In the genomic region with DNA sequence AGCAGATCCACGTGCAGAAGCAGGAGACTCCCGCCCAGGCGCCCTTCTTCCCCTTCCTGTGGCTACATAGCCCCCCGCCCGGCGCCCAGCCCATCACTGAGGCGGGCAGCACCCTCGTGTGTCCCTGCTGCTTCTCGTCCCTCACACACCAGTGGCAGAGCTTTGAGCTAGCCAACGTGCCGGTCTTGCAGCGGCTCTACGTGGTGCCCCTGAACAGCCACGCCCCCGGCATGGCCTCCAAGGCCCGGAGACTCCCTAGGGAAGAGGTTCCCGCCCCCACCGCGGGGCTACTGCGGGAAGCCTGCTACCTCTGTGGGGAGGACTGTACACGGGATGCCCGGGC, we compare ENCODE assay signal across 8 mouse cellular contexts. TPM values are rescaled to one million over a fixed set of nuclear protein-coding genes. Genes with fewer than 3 reads are reported as not detected.
DNase-seq lines count a peak whose midpoint lies in the region; ATAC-seq and TF ChIP-seq lines count a peak whose summit lies in the region.

No protein-coding gene starts in this region.

- no peak for TF ChIP-seq CTCF in forebrain, postnatal 0 days (IDR thresholded peaks at IDR 0.05; ENCODE audit: low read depth)
- TF ChIP-seq CTCF in midbrain, postnatal 0 days (IDR thresholded peaks at IDR 0.05): no peak

- H3K4me2 ChIP-seq in forebrain, postnatal 0 days (ENCODE audit: low read depth): peak overlapping the region; percentile 82
- H3K4me2 ChIP-seq in midbrain, postnatal 0 days (ENCODE audit: low read depth, low read length, poor library complexity, severe bottlenecking): peak overlapping the region; percentile 89

- H3K9ac ChIP-seq in forebrain, postnatal 0 days: peak overlapping the region; percentile 58
- peak overlapping the region; percentile 75 for H3K9ac ChIP-seq in midbrain, postnatal 0 days (replicated peaks; ENCODE audit: low read length, poor library complexity, severe bottlenecking)

- H3K36me3 ChIP-seq in heart, embryonic 10.5 days: no peaks in the 10 kb centered on the region
- H3K36me3 ChIP-seq in forebrain, postnatal 0 days (ENCODE audit: insufficient read depth): no peaks in the 10 kb centered on the region
- no peaks in the 10 kb centered on the region for H3K36me3 ChIP-seq in midbrain, postnatal 0 days (ENCODE audit: insufficient read depth, low read length)

- H3K9me3 ChIP-seq in heart, embryonic 10.5 days: no peaks in the 10 kb centered on the region
- H3K9me3 ChIP-seq in forebrain, postnatal 0 days (ENCODE audit: low read length): no peaks in the 10 kb centered on the region
- no peaks in the 10 kb centered on the region for H3K9me3 ChIP-seq in midbrain, postnatal 0 days (ENCODE audit: low read length)

- WGBS in heart, embryonic 10.5 days: 4% methylated on average over 22 of the region's 22 CpGs
- under 1% methylated on average over 20 of the region's 22 CpGs for WGBS in forebrain, postnatal 0 days
- 1% methylated on average over 17 of the region's 22 CpGs for WGBS in midbrain, postnatal 0 days

- peak overlapping the region; percentile 75 for H3K4me3 ChIP-seq in heart, embryonic 10.5 days
- peak overlapping the region; percentile 62 for H3K4me3 ChIP-seq in forebrain, postnatal 0 days (ENCODE audit: low read depth, low read length)
- peak overlapping the region; percentile 61 for H3K4me3 ChIP-seq in midbrain, postnatal 0 days (ENCODE audit: low read depth, low read length)

- DNase-seq in heart, embryonic 10.5 days (ENCODE audit: low spot score): no peak
- no peak for DNase-seq in heart, adult 11 months
- DNase-seq in adrenal gland, adult 2 months: peak; percentile 78
- no peak for DNase-seq in forebrain, postnatal 0 days
- peak; percentile 40 for DNase-seq in kidney, postnatal 14 days
- DNase-seq in midbrain, postnatal 0 days (ENCODE audit: low spot score): no peak
- no peak for DNase-seq in frontal cortex, postnatal 36 days (ENCODE audit: low spot score in 2 of 2)
- DNase-seq in urinary bladder, adult 2 months (ENCODE audit: low spot score): no peak

- H3K27ac ChIP-seq in heart, embryonic 10.5 days: peak overlapping the region; percentile 88
- no peak overlapping the region for H3K27ac ChIP-seq in forebrain, postnatal 0 days (ENCODE audit: low read depth, low read length)
- no peak overlapping the region for H3K27ac ChIP-seq in midbrain, postnatal 0 days (ENCODE audit: low read depth, low read length)

- peaks cover 59% of the 10 kb centered on the region for H3K27me3 ChIP-seq in heart, embryonic 10.5 days (ENCODE audit: insufficient read depth, poor library complexity, severe bottlenecking)
- H3K27me3 ChIP-seq in forebrain, postnatal 0 days (ENCODE audit: insufficient read depth, low read length): no peaks in the 10 kb centered on the region; the same call in 1 of the 2 replicates
- H3K27me3 ChIP-seq in midbrain, postnatal 0 days (ENCODE audit: insufficient read depth, low read length): peaks cover 9% of the 10 kb centered on the region

- no peak; the same call in 1 of the 2 replicates for ATAC-seq in forebrain, postnatal 0 days
- peak; percentile 6; the same call in 1 of the 2 replicates for ATAC-seq in midbrain, postnatal 0 days (ENCODE audit: low FRiP score)

- peaks cover 96% of the 10 kb centered on the region for H3K4me1 ChIP-seq in heart, embryonic 10.5 days
- H3K4me1 ChIP-seq in forebrain, postnatal 0 days (ENCODE audit: insufficient read depth): peaks cover 9% of the 10 kb centered on the region; the same call in 1 of the 2 replicates
- H3K4me1 ChIP-seq in midbrain, postnatal 0 days (ENCODE audit: insufficient read depth, low read length): peaks cover 28% of the 10 kb centered on the region

RNA-seq across cellular contexts. Expression of a gene that starts 1.3 kb away (rescaled TPM):
- polyA plus RNA-seq in heart, embryonic 10.5 days (2016; fragmentation: Nextera tagmentation; extraction: Ambion mirVana): 12.2 and 13.7 TPM in 2 replicates
- 10 to 100 TPM; 27.1 to 28.7 TPM for total RNA-seq in adrenal gland, adult 2 months (2021)
- polyA plus RNA-seq in adrenal gland, adult 2 months (2012; rRNA removed): 42.1 and 46.3 TPM in 2 replicates
- total RNA-seq in forebrain, postnatal 0 days (2014; rRNA removed): 24.2 and 48.2 TPM in 2 replicates
- polyA plus RNA-seq in forebrain, postnatal 0 days (2015; fragmentation: Nextera tagmentation; extraction: Ambion mirVana): 10.5 and 15.9 TPM in 2 replicates
- 47.3 and 51.3 TPM in 2 replicates for total RNA-seq in midbrain, postnatal 0 days (2014; rRNA removed)
- 9.9 and 12.4 TPM in 2 replicates for polyA plus RNA-seq in midbrain, postnatal 0 days (2015; fragmentation: Nextera tagmentation; extraction: Ambion mirVana)
- polyA plus RNA-seq in urinary bladder, adult 2 months (2012; rRNA removed): 27.5 and 30.2 TPM in 2 replicates

RNA-seq across cellular contexts. Expression of a gene that starts 52.3 kb away (rescaled TPM):
- 0.16 and 0.31 TPM in 2 replicates for polyA plus RNA-seq in heart, embryonic 10.5 days (2016; fragmentation: Nextera tagmentation; extraction: Ambion mirVana)
- 1 to 10 TPM in 1 of 2 experiments, under 1 TPM in 1; 0.61 to 1.4 TPM for total RNA-seq in adrenal gland, adult 2 months (2021)
- 0.95 and 1.7 TPM in 2 replicates for polyA plus RNA-seq in adrenal gland, adult 2 months (2012; rRNA removed)
- total RNA-seq in forebrain, postnatal 0 days (2014; rRNA removed): 1.2 and 2.1 TPM in 2 replicates
- polyA plus RNA-seq in forebrain, postnatal 0 days (2015; fragmentation: Nextera tagmentation; extraction: Ambion mirVana): 1.1 and 1.6 TPM in 2 replicates
- total RNA-seq in midbrain, postnatal 0 days (2014; rRNA removed): 1.0 and 2.0 TPM in 2 replicates
- 1.7 and 2.4 TPM in 2 replicates for polyA plus RNA-seq in midbrain, postnatal 0 days (2015; fragmentation: Nextera tagmentation; extraction: Ambion mirVana)
- polyA plus RNA-seq in urinary bladder, adult 2 months (2012; rRNA removed): not detected in 2 replicates

Comparison
In these comparisons a context has a peak if more than half of its experiments do, and no peak if none do; other contexts are left out.
1. DNase-seq: peak in adrenal gland, adult 2 months (single experiment) and kidney, postnatal 14 days (single experiment); none in heart, embryonic 10.5 days (single experiment), heart, adult 11 months (single experiment), forebrain, postnatal 0 days (single experiment), midbrain, postnatal 0 days (single experiment), frontal cortex, postnatal 36 days (0 of 2) and urinary bladder, adult 2 months (single experiment).
2. Peak in every context shown above with its lines, with median percentiles within 50 percentile points of each other: H3K4me3 ChIP-seq.